Mouse (Mus musculus) adrenal gland, adult 2 months (tissue): ENCODE data around the gene Itgb3. TPM values are rescaled to one million over a fixed set of nuclear protein-coding genes. Genes with fewer than 3 reads are reported as not detected.
A peak's percentile ranks its signal among the peaks of the same experiment; 100 is the strongest.

Source experiments
- DNase-seq: peaks from one replicate; pipeline ENCODE4 v3.0.0; 2021
- polyA plus RNA-seq: library from polyadenylated mRNA; depleted of rRNA; stranded (reverse); fragments of >200 nt; gene quantifications from 2 replicates; pipeline ENCODE4 v1.2.3, GENCODE M21; 2012; rRNA removed
- total RNA-seq, 2 experiments: library from RNA; stranded (reverse); gene quantifications; 2 replicates each; pipeline ENCODE4 v1.2.3; 2021

Gene Itgb3
- total and polyA plus RNA-seq, 3 experiments: 3.7 to 11.2 (median 4.9) TPM

- no peak for DNase-seq
These were observed 40.8 kb downstream of the Itgb3 start for GRCm38 (mm10) chr11:104648571-104648970.

GRCm38 (mm10) chr11:104660599-104660998 lies 52.8 kb downstream of the Itgb3 start:
- no peak for DNase-seq

GRCm38 (mm10) chr11:104661106-104661505 lies 53.3 kb downstream of the Itgb3 start:
- DNase-seq: no peak

GRCm38 (mm10) chr11:104661531-104662205 lies 53.9 kb downstream of the Itgb3 start:
- no peak for DNase-seq

- DNase-seq: no peak
These were observed 54.8 kb downstream of the Itgb3 start for GRCm38 (mm10) chr11:104662573-104662972.

- peak; percentile 28 for DNase-seq
These were observed 55.6 kb downstream of the Itgb3 start for GRCm38 (mm10) chr11:104663241-104663877.

- DNase-seq: no peak
These were observed 56.1 kb downstream of the Itgb3 start for GRCm38 (mm10) chr11:104663878-104664261.

- peak; percentile 38 for DNase-seq
These were observed 56.6 kb downstream of the Itgb3 start for GRCm38 (mm10) chr11:104664441-104664840.

- no peak for DNase-seq
These were observed 59.6 kb downstream of the Itgb3 start for GRCm38 (mm10) chr11:104667399-104667798.

GRCm38 (mm10) chr11:104673412-104673811 lies 65.6 kb downstream of the Itgb3 start:
- no peak for DNase-seq

GRCm38 (mm10) chr11:104674768-104675167 lies 67.0 kb downstream of the Itgb3 start:
- no peak for DNase-seq

- DNase-seq: no peak
These were observed 77.7 kb downstream of the Itgb3 start, which contains the start of gene Gm11639 for GRCm38 (mm10) chr11:104685548-104685947. Gene Gm11639 (plus strand): TSS chr11:104685707.

GRCm38 (mm10) chr11:104693235-104693634 lies 85.4 kb downstream of the Itgb3 start:
- no peak for DNase-seq

- no peak for DNase-seq
These were observed 96.3 kb downstream of the Itgb3 start for GRCm38 (mm10) chr11:104704097-104704496.

GRCm38 (mm10) chr11:104707084-104707483 lies 99.3 kb downstream of the Itgb3 start:
- no peak for DNase-seq

Other genes starting within 250 kb of the Itgb3 start
- gene Kansl1, start 139.1 kb upstream of the Itgb3 start, total RNA-seq: 10 to 100 TPM; 45.1 to 53.3 TPM
- 128 and 133 TPM in 2 replicates for gene Kansl1, start 139.1 kb upstream of the Itgb3 start, polyA plus RNA-seq
- gene Cdc27, start 57.4 kb upstream of the Itgb3 start, total RNA-seq: 10 to 100 TPM; 69.2 to 76.1 TPM
- gene Cdc27, start 57.4 kb upstream of the Itgb3 start, polyA plus RNA-seq: 1.9 and 2.2 TPM in 2 replicates
- 1 to 10 TPM; 2.2 to 3.1 TPM for gene Myl4, start 57.3 kb upstream of the Itgb3 start, total RNA-seq
- gene Myl4, start 57.3 kb upstream of the Itgb3 start, polyA plus RNA-seq: 0.40 and 1.6 TPM in 2 replicates
- gene Gm11639, start 77.7 kb downstream of the Itgb3 start, total RNA-seq: under 1 TPM; 0.03 to 0.07 TPM
- not detected in 2 replicates for gene Gm11639, start 77.7 kb downstream of the Itgb3 start, polyA plus RNA-seq